Mouse (Mus musculus): ENCODE results near the gene Gpr35. TPM values are rescaled to one million over a fixed set of nuclear protein-coding genes. Genes with fewer than 3 reads are reported as not detected.

Gene Gpr35
- total and polyA plus RNA-seq, 3 experiments: 0.21 to 1.7 (median 0.44) TPM

DNA sequence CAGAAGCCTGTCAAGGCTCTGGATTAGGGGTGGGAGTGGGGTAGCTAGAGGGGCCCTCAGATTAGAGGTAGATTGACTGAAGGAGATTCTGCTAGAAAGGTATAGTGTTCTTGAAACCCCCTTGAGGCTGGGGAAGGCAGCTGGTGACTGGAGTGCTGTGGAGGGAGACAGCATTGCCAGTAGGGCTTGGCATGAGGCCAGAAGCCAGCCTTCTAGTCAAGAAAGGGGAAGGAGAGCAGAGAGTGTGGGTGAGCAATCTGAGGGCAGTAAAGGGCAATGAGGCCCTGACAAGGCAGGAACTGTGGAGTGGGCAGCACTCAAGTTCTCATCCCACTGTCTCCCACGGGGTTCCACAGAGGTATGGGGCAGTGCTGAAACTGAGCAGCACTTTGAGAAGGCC lies 22.2 kb downstream of the Gpr35 start:
- Histone ChIP-seq H3K9me3 (replicated peaks; ENCODE audit: low read length) (no peaks in the 10 kb centered on the region), H3K27ac (ENCODE audit: insufficient read depth, low read depth) (no peak overlapping the region), H3K4me3 (replicated peaks in 1 of 3; ENCODE audit: low read depth in 2 of 3, low read length in 2 of 3, poor library complexity in 1 of 3) (no peak overlapping the region), H3K4me1 (ENCODE audit: control insufficient read depth in 1 of 2, insufficient read depth in 2 of 2) (peaks cover 32 to 59% of the 10 kb centered on the region in 2 experiments), H3K36me3 (replicated peaks in 1 of 2; ENCODE audit: control insufficient read depth in 1 of 2, insufficient read depth in 1 of 2, low read length in 1 of 2) (no peaks in the 10 kb centered on the region), H3K27me3 (replicated peaks) (no peaks in the 10 kb centered on the region), H3K79me2 (replicated peaks; ENCODE audit: control insufficient read depth, extremely low read depth, insufficient read depth, poor library complexity, severe bottlenecking) (no peaks in the 10 kb centered on the region), H3K4me2 (ENCODE audit: insufficient read depth, low read depth, poor library complexity, severe bottlenecking) (no peak overlapping the region), H3K9ac (ENCODE audit: insufficient read depth, low read depth) (no peak overlapping the region)
- DNase-seq (ENCODE audit: extremely low read depth): no peak
- TF ChIP-seq ELF1 (IDR thresholded peaks at IDR 0.05; ENCODE audit: low read depth, low read length) (no peak), MAFK (IDR thresholded peaks at IDR 0.05; ENCODE audit: insufficient replicate concordance, low read length) (no peak), MAZ (IDR thresholded peaks at IDR 0.05; ENCODE audit: low read depth, low read length) (no peak), USF1 (IDR thresholded peaks at IDR 0.05; ENCODE audit: low read depth, low read length) (no peak), ETS1 (conservative IDR thresholded peaks at IDR 0.05; ENCODE audit: low read depth, low read length) (no peak), GABPA (IDR thresholded peaks at IDR 0.05; ENCODE audit: insufficient replicate concordance, low read depth, low read length) (no peak), IRF4 (IDR thresholded peaks at IDR 0.05; ENCODE audit: low read depth, low read length) (no peak), NRF1 (IDR thresholded peaks at IDR 0.05; ENCODE audit: low read depth, low read length) (no peak), ZNF384 (IDR thresholded peaks at IDR 0.05; ENCODE audit: low read depth, low read length) (no peak), BHLHE40 (IDR thresholded peaks at IDR 0.05; ENCODE audit: low read depth, low read length) (no peak), KAT2A (IDR thresholded peaks at IDR 0.05; ENCODE audit: insufficient replicate concordance, low read length) (no peak), USF2 (conservative IDR thresholded peaks at IDR 0.05; ENCODE audit: low read depth, low read length) (no peak), CTCF (conservative IDR thresholded peaks at IDR 0.05 in 1 of 2, IDR thresholded peaks at IDR 0.05 in 1 of 2; ENCODE audit: low read depth in 2 of 2, low read length in 2 of 2) (no peak)
- dilution Hi-C loops (cut with MboI; ENCODE audit: extremely low pct_ligation_motif_present, extremely low pct_unique_long_range_greater_than_20kb, low sequenced_read_pairs) (no loop called here), in situ Hi-C loops (cut with MboI; ENCODE audit: low pct_ligation_motif_present, low pct_unique_long_range_greater_than_20kb, low sequenced_read_pairs) (no loop called here)

DNA sequence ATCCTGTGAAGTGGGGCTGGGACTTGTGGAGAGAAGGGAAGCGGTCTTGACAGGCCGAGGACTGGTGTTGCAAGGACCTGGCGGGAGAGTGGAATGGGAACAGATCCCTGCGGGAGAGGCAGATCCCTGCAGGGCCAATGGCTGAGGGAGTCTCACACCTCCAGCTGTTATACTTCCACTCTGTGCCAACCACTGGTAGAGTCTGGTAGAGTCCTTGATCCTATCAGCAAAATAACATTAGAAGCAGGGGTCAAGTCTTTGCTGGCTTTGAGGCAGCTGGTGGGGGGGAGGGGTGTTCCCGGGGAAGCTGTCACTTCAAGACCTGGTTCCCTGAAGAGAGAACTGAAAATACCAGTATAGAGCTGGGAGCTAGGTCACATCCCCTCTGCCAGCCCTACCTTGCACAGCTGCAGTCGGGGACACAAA lies 25.5 kb downstream of the Gpr35 start:
- H3K79me2 ChIP-seq (replicated peaks; ENCODE audit: control insufficient read depth, extremely low read depth, insufficient read depth, poor library complexity, severe bottlenecking): no peaks in the 10 kb centered on the region
- dilution Hi-C loops (cut with MboI; ENCODE audit: extremely low pct_ligation_motif_present, extremely low pct_unique_long_range_greater_than_20kb, low sequenced_read_pairs): no loop called here
- no peak for DNase-seq (ENCODE audit: extremely low read depth)
- peaks cover 36 to 92% of the 10 kb centered on the region in 2 experiments for H3K4me1 ChIP-seq (ENCODE audit: control insufficient read depth in 1 of 2, insufficient read depth in 2 of 2)
- in situ Hi-C loops (cut with MboI; ENCODE audit: low pct_ligation_motif_present, low pct_unique_long_range_greater_than_20kb, low sequenced_read_pairs): no loop called here
- H3K36me3 ChIP-seq (replicated peaks in 1 of 2; ENCODE audit: control insufficient read depth in 1 of 2, insufficient read depth in 1 of 2, low read length in 1 of 2): no peaks in the 10 kb centered on the region
- H3K27me3 ChIP-seq (replicated peaks): no peaks in the 10 kb centered on the region
- H3K9me3 ChIP-seq (replicated peaks; ENCODE audit: low read length): no peaks in the 10 kb centered on the region
- TF ChIP-seq E2F4 (IDR thresholded peaks at IDR 0.05; ENCODE audit: insufficient replicate concordance, low read depth, low read length): no peak
- TF ChIP-seq KAT2A (IDR thresholded peaks at IDR 0.05; ENCODE audit: insufficient replicate concordance, low read length): no peak
- TF ChIP-seq CTCF (conservative IDR thresholded peaks at IDR 0.05 in 1 of 2, IDR thresholded peaks at IDR 0.05 in 1 of 2; ENCODE audit: low read depth in 2 of 2, low read length in 2 of 2): no peak
- 0 out of 2 replicates have a peak, but pooled peaks have one; percentile 45 for TF ChIP-seq MXI1 (IDR thresholded peaks at IDR 0.05; ENCODE audit: low read depth, low read length)
- TF ChIP-seq TCF12 (IDR thresholded peaks at IDR 0.05; ENCODE audit: low read depth, low read length): peak; percentile 40; the same call in 1 of the 2 replicates
- no peak for TF ChIP-seq GABPA (IDR thresholded peaks at IDR 0.05; ENCODE audit: insufficient replicate concordance, low read depth, low read length)
- TF ChIP-seq BHLHE40 (IDR thresholded peaks at IDR 0.05; ENCODE audit: low read depth, low read length): no peak
- no peak for TF ChIP-seq RAD21 (IDR thresholded peaks at IDR 0.05; ENCODE audit: low read depth, low read length)
- TF ChIP-seq ETS1 (conservative IDR thresholded peaks at IDR 0.05; ENCODE audit: low read depth, low read length): 0 out of 2 replicates have a peak, but pooled peaks have one; percentile 23
- TF ChIP-seq SIN3A (IDR thresholded peaks at IDR 0.05; ENCODE audit: low read length): 0 out of 2 replicates have a peak, but pooled peaks have one; percentile 18
- peak; percentile 76 for TF ChIP-seq EP300 (IDR thresholded peaks at IDR 0.05; ENCODE audit: low read length)
- TF ChIP-seq NRF1 (IDR thresholded peaks at IDR 0.05; ENCODE audit: low read depth, low read length): no peak
- no peak for TF ChIP-seq MAFK (IDR thresholded peaks at IDR 0.05; ENCODE audit: insufficient replicate concordance, low read length)
- no peak for TF ChIP-seq ZKSCAN1 (IDR thresholded peaks at IDR 0.05; ENCODE audit: borderline replicate concordance, low read depth, low read length)
- TF ChIP-seq IRF4 (IDR thresholded peaks at IDR 0.05; ENCODE audit: low read depth, low read length): peak; percentile 57
- TF ChIP-seq CHD2 (IDR thresholded peaks at IDR 0.05; ENCODE audit: low read length): peak; percentile 45; the same call in 1 of the 2 replicates
- TF ChIP-seq RCOR1 (conservative IDR thresholded peaks at IDR 0.05; ENCODE audit: low read depth, low read length): 0 out of 2 replicates have a peak, but pooled peaks have one; percentile 43
- peak; percentile 25; the same call in 1 of the 2 replicates for TF ChIP-seq MAX (IDR thresholded peaks at IDR 0.05; ENCODE audit: low read length)
- no peak for TF ChIP-seq JUND (conservative IDR thresholded peaks at IDR 0.05; ENCODE audit: low read depth, low read length)
- no peak overlapping the region for H3K9ac ChIP-seq (ENCODE audit: insufficient read depth, low read depth)
- no peak overlapping the region for H3K4me3 ChIP-seq (replicated peaks in 1 of 3; ENCODE audit: low read depth in 2 of 3, low read length in 2 of 3, poor library complexity in 1 of 3)
- no peak overlapping the region for H3K4me2 ChIP-seq (ENCODE audit: insufficient read depth, low read depth, poor library complexity, severe bottlenecking)
- no peak overlapping the region for H3K27ac ChIP-seq (ENCODE audit: insufficient read depth, low read depth)

All from CH12.LX (cell line).